Mouse (Mus musculus): ENCODE results near the gene Il10rb. TPM values are rescaled to one million over a fixed set of nuclear protein-coding genes. Genes with fewer than 3 reads are reported as not detected.
A peak's percentile ranks its signal among the peaks of the same experiment; 100 is the strongest.

Gene Il10rb
- total RNA-seq, 1 experiment from 2014 or later: 144 TPM

DNA sequence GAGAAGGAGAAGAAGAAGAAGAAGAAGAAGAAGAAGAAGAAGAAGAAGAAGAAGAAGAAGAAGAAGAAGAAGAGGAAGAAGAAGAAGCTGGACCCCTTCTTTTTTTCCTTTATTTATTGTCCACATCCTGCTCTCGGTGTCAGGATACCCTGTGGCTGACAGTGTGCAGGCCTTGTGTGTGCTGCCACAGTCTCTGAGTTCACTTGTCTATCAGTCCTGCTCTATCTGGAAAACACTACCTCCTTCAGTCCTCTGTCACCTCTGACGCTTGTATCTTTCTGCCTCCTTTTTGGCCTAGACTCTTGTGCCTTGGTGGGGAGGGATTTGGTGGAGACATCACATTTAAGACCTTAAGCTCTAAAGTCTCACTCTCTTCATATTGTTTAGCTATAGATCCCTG is 57.4 kb downstream of the Il10rb start:
- no peak for ATAC-seq (ENCODE audit: extremely low read depth, insufficient number of reproducible peaks, low FRiP score, poor library complexity, severe bottlenecking)

DNA sequence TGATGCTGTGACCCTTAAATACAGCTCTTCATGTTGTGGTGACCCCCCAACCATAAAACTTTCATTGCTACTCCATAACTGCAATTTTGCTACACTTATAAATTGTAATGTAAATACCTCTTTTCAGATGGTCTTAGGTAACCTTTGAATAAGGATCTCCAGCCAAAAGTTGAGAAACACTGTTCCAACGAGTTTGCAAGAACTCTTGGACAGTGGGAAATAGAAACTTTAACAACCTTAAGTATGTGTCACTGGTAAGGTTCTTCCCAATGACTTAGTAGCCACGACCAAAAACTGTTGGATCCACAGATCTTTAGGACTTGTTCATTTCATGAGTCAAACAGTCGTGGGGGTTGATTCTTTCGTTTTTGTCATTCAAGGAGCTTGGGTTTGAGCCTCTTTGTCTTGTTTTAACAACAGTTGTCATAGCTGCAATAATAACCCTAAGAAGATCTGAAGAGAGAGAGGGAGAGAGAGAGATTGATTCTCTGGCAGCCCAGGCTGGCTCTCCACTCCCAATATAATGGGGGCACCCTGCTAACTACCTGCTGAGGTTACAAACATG is 58.0 kb downstream of the Il10rb start:
- no peak for ATAC-seq (ENCODE audit: extremely low read depth, insufficient number of reproducible peaks, low FRiP score, poor library complexity, severe bottlenecking)

DNA sequence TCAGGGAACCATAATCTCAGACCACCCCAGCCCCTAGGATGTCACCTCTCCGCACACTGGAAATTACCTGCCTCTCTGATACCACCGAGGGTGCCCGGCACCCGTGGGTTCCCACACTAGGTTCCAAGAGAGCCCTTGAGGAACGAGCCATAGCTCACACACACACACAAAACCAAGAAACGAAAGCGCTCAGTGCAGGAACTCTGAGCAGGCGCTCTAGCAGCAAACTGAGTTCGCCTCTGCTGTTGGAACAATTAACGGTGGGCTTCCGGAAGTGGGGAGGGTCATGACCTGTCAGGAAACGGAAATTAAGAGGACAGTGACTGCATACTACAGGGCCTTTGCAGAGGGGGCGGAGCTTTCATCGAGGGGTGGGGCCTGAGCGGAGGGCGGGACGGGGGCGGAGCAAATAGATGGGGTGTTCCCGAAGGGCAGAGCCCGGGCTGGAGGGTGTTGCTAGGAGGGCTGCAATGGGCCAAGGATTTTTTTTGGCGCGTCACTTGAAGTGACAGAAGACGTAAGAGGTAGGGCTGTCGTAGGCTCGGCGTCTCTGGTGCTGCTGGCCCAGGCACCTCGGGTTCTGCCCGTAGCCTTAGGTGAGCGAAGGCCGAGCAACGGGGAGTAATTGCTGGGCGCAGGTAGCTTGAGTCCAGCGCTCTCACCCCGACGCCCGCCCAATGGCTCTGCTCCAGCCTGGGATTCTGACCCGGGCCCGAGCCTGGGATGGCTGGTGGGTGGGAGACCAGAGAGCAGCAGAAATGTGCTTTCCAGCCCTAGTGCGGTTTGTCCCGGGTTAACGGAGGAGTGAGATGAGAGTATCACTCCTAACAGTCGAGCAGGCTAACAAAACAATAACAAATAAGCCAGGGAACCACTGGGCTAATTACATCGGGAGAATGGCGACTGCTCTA is 58.9 kb downstream of the Il10rb start:
- ATAC-seq (ENCODE audit: extremely low read depth, insufficient number of reproducible peaks, low FRiP score, poor library complexity, severe bottlenecking): peak; percentile 83

DNA sequence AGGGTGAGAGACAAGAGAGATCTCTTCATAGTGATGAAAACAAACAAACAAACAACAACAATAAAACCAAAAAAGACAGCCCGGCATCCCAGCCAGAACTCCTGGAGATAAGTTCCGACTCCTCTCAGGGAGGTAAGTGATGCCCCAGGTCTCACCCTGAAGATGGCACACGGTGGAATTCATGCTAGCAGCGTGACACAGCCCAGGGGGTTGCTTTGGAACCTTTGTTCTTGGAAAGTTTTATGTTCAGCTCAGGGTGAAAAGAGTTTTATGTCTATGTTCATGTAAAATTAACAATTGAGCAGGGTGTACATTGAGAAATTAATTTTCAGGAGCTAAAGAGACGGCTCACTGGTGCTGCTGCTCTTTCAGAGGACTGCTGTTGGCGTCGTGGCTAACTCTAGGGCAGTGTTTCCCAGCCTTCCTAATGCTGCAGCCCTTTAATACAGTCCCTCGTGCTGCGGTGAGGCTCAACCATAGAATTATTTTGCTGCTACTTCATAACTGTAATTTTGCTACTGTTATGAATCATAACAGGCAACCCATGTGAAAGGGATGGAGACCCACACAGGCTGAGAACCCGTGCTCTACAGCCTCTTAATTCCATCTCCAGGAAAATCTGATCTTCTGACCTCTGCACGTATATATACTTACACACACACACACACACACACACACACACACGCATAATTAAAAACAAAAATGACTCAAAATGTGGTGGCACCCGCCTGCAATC is 59.7 kb downstream of the Il10rb start:
- no peak for ATAC-seq (ENCODE audit: extremely low read depth, insufficient number of reproducible peaks, low FRiP score, poor library complexity, severe bottlenecking)

DNA sequence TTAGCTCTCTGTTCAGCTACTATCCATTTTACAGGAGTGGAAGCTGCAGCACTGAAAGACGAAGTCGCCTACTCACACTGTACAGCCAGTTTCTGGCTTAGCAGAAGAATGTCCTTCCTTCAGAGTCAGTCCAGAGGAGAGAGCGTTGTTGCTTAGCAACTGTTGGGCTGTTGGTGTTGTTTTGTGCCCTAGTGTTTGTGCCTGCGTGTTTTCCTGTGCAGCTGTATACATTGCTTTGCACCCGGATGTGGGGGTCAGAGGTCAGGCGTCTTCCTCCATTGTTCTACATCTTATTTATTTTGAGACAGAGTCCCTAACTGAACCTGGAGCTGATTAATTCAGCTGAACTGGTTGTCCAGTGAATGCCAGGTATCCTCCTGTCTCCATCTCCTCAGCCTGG is 60.6 kb downstream of the Il10rb start:
- ATAC-seq (ENCODE audit: extremely low read depth, insufficient number of reproducible peaks, low FRiP score, poor library complexity, severe bottlenecking): no peak

DNA sequence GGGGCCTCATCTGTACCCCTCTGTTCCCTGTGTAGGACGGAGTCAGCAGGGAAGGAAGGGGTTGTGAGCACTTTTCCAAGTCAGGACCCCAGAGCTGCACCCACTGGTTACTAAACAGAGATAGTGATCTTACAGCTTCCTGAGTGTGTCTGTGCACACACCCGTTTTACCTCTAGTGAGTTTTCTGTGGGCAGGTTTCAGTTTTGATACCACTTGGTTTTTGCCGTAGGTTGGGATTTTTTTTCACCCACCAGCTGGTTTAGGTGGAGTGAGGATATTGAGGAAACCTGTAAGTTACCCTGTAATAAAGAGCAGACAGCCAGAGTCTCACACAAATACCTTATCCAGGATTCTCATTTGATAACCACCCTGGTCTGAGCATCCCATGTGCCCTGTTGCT is 64.5 kb downstream of the Il10rb start:
- no peak for ATAC-seq (ENCODE audit: extremely low read depth, insufficient number of reproducible peaks, low FRiP score, poor library complexity, severe bottlenecking)

DNA sequence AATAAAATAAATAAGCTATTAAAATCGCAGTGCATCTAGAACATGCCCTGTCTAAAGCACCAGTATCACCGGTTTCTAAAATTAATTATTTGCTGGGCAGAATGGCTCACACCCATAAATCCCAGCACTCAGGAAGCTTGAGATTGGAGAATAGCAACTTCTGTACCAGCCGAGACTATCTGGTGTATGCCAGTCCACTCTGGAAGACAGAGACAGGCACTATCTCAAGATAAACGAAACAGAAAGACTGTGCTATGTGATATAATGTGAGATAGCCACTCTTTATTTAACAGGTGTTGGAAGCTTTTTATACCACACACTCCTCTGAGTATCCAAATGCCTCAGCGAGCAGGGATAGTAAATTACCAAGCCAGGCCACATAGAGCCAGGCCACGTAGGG is 65.5 kb downstream of the Il10rb start:
- no peak for ATAC-seq (ENCODE audit: extremely low read depth, insufficient number of reproducible peaks, low FRiP score, poor library complexity, severe bottlenecking)

Other genes with a start within 250 kb of the Il10rb start
- not detected in 2 replicates for gene Olig2, start 180.7 kb upstream of the Il10rb start, total RNA-seq (2017)
- not detected in 2 replicates for gene Olig1, start 136.4 kb upstream of the Il10rb start, total RNA-seq (2017)
- 93.4 and 107 TPM in 2 replicates for gene Ifnar2, start 33.4 kb upstream of the Il10rb start, total RNA-seq (2017)
- gene Gm21970, start 14.4 kb upstream of the Il10rb start, total RNA-seq (2017): 2.6 TPM in 1 of 2 replicates, not detected in the other
- gene Ifnar1, start 79.1 kb downstream of the Il10rb start, total RNA-seq (2017): 159 and 168 TPM in 2 replicates
- 58.2 and 72.7 TPM in 2 replicates for gene Ifngr2, start 140.9 kb downstream of the Il10rb start, total RNA-seq (2017)
- gene Tmem50b, start 191.6 kb downstream of the Il10rb start, total RNA-seq (2017): 81.5 and 86.4 TPM in 2 replicates
- gene Dnajc28, start 212.9 kb downstream of the Il10rb start, total RNA-seq (2017): 8.3 and 9.1 TPM in 2 replicates
- gene Gart, start 240.8 kb downstream of the Il10rb start, total RNA-seq (2017): 37.3 and 48.8 TPM in 2 replicates
- 542 and 583 TPM in 2 replicates for gene Son, start 241.3 kb downstream of the Il10rb start, total RNA-seq (2017)

Data from neutrophil, adult 5-6 weeks (primary cell).